Mouse (Mus musculus): ENCODE data around the gene Rhox10. TPM values are rescaled to one million over a fixed set of nuclear protein-coding genes. Genes with fewer than 3 reads are reported as not detected.
A peak's percentile ranks its signal among the peaks of the same experiment; 100 is the strongest.
"Not testable (repeated sequence)": the region's sequence is repeated elsewhere in the genome, so short reads cannot be mapped to it uniquely, and the experiment has no call there.

Gene Rhox10
- polyA plus RNA-seq (2016; fragmentation: Nextera tagmentation; extraction: Ambion mirVana): not detected in 2 replicates

DNA sequence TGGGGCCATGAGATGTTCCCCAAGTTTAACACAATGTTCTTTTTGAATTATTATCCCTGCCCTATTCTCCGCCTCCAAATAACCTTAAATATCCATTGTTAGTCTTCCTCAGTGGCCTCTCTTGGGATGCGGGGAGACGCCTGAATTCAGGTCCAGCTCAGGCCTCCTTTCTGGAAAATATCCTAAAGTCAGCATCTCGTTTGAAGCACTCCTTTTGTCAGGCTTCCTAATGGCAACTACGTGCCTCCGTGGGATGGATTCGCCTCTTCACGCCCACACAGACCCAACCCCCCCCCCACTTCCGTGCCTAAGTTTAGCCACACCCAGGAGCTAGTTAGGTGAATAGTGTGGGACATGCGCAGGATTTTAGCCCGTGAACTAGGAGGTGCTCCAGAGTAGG lies at the start of gene Rhox10:
Rhox10 (plus strand) TSS at position 301 of the 400 bp plus-strand sequence.
- Histone ChIP-seq H3K9me3 (no peaks in the 10 kb centered on the region), H3K27me3 (replicated peaks; ENCODE audit: low read depth, poor library complexity, severe bottlenecking) (no peaks in the 10 kb centered on the region), H3K27ac (replicated peaks) (no peak within 1 kb of the TSS), H3K36me3 (replicated peaks) (no peaks in the 10 kb centered on the region), H3K4me1 (no peaks in the 10 kb centered on the region), H3K4me3 (no peak within 1 kb of the TSS)
- WGBS: 87% methylated on average over 11 of the region's 11 CpGs
- DNase-seq (ENCODE audit: low spot score): no peak

DNA sequence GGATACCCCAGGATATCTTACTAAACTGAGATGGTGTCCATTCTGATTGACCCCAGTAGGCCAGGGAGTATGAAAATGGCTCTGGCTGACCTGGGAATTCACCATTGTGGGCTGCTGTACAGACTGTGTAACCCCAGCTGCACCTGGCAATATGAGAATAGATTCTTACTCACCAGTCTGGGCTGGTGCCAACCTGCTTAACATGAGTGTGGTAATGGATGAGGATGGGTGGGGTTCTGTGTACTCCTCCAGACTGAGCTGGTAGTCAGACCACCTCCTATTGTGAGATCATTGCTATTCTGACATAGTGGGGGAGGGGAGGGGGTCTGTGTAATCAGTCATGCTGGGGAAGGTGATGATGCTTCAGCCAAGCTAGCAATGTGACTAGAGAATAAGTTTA lies 47.7 kb upstream of the Rhox10 start, which contains the start of gene Btg1-ps1:
Btg1-ps1 (minus strand) TSS at position 219 of the 400 bp plus-strand sequence.
- DNase-seq (ENCODE audit: low spot score); H3K36me3 ChIP-seq (replicated peaks); H3K27ac ChIP-seq (replicated peaks); H3K27me3 ChIP-seq (replicated peaks; ENCODE audit: low read depth, poor library complexity, severe bottlenecking); H3K4me3 ChIP-seq; H3K4me1 ChIP-seq; H3K9me3 ChIP-seq: not testable (repeated sequence)

DNA sequence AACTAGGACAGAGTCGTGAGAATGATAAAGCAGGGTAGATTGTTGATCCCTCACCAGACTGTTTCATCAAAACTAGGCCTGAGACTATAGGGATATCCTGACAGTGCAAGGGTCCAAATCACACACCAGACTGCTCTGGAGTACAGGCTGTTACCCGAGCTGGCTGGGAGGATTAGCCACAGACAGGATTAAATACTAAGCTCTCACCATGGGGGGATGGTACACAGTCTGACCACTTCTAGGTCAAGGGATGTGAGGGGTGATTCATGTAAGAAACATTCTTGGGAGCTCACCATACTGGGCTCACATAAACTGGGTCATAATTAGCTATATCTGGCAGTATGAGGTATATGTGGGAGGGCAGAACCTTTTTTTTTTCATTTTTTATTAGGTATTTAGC lies 32.4 kb upstream of the Rhox10 start:
- Histone ChIP-seq H3K27ac (replicated peaks) (no peak overlapping the region), H3K4me3 (no peak overlapping the region), H3K9me3 (no peaks in the 10 kb centered on the region), H3K27me3 (replicated peaks; ENCODE audit: low read depth, poor library complexity, severe bottlenecking) (no peaks in the 10 kb centered on the region), H3K4me1 (no peaks in the 10 kb centered on the region), H3K36me3 (replicated peaks) (no peaks in the 10 kb centered on the region)
- WGBS: 71% methylated on average over 2 of the region's 2 CpGs
- no peak for DNase-seq (ENCODE audit: low spot score)

DNA sequence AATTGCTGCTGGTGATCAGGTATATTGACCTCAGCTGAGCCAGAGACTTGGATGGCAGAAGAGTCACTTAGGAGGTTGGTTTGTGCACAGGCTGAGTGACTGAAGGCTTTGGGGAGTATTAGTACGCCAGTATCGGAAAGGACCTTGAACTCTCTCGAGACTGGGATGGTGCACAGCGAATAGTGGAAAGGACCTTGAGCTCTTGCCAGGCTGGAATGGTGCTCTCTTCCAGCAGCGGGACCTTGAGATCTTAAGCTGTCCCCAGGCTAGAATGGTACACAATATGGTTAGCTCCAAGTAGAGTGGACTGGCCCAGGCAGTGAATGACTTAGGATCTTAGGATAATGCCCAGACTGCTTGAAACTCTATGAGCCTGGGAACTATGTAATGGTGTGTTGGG lies 26.6 kb upstream of the Rhox10 start:
- Histone ChIP-seq H3K4me1 (no peaks in the 10 kb centered on the region), H3K27me3 (replicated peaks; ENCODE audit: low read depth, poor library complexity, severe bottlenecking) (no peaks in the 10 kb centered on the region), H3K4me3 (no peak overlapping the region), H3K36me3 (replicated peaks) (no peaks in the 10 kb centered on the region), H3K27ac (replicated peaks) (no peak overlapping the region), H3K9me3 (no peaks in the 10 kb centered on the region)
- DNase-seq (ENCODE audit: low spot score): no peak
- 87% methylated on average over 5 of the region's 5 CpGs for WGBS

DNA sequence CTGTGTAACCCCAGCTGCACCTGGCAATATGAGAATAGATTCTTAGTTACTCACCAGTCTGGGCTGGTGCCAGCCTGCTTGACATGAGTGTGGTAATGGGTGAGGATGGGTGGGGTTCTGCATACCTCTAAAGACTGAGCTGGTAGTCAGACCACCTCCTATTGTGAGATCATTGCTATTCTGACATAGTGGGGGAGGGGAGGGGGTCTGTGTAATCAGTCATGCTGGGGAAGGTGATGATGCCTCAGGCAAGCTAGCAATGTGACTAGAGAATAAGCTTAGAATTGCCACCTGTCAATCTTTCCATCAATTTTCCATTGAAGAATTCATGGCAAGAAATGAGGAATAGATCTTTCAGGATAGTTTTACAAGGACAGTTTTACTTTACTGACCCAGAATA lies 23.3 kb upstream of the Rhox10 start, which contains the start of gene Btg1-ps2:
Btg1-ps2 (minus strand) TSS at position 101 of the 400 bp plus-strand sequence.
- not testable (repeated sequence) for H3K27me3 ChIP-seq (replicated peaks; ENCODE audit: low read depth, poor library complexity, severe bottlenecking); H3K27ac ChIP-seq (replicated peaks); DNase-seq (ENCODE audit: low spot score); H3K36me3 ChIP-seq (replicated peaks); H3K4me1 ChIP-seq; H3K4me3 ChIP-seq; H3K9me3 ChIP-seq

DNA sequence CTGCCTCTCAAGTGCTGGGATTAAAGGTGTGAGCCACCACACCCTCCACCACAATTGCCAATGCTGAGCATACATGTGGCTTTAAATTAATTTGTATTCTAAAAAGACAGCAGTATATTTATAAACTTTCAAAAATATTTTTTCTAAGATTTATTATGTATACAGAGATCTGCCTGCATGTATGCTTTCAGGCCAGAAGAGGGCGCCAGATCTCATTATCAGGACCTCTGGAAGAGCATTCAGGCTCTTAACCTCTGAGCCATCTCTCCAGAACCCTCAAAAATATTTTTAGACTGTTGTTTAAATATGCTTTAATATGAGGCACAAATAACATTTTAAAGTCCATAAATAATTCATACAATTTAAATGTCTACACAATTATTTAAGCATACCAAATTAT lies 4.7 kb upstream of the Rhox10 start:
- no peaks in the 10 kb centered on the region for H3K36me3 ChIP-seq (replicated peaks)
- no peaks in the 10 kb centered on the region for H3K4me1 ChIP-seq
- no peaks in the 10 kb centered on the region for H3K9me3 ChIP-seq
- H3K4me3 ChIP-seq: no peak overlapping the region
- no peak overlapping the region for H3K27ac ChIP-seq (replicated peaks)
- no peaks in the 10 kb centered on the region for H3K27me3 ChIP-seq (replicated peaks; ENCODE audit: low read depth, poor library complexity, severe bottlenecking)
- peak; percentile 9 for DNase-seq (ENCODE audit: low spot score)
- 0% methylated on average over 1 of the region's 1 CpGs for WGBS

DNA sequence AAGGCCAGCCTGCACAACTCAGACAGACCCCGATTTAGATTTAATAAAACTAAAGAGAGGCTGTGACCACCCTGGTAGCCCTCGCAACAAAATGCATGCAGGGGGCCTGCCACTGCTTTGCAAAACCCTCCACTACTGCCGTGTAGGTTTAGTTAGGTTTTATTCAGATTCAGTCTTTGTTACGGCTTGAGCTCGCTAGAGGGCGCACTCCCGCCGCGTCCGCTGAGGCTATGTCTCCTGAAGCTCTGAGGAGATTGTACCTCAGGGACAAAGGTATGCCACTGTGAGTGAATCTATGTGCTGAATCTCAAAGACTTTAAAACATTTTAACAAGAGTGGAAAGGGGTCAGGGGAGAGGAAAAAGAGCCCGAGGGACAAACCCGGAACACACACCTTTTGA lies 18.0 kb downstream of the Rhox10 start:
- H3K36me3 ChIP-seq (replicated peaks): no peaks in the 10 kb centered on the region
- DNase-seq (ENCODE audit: low spot score): peak; percentile 56
- WGBS: 20% methylated on average over 12 of the region's 12 CpGs
- no peak overlapping the region for H3K4me3 ChIP-seq
- no peaks in the 10 kb centered on the region for H3K27me3 ChIP-seq (replicated peaks; ENCODE audit: low read depth, poor library complexity, severe bottlenecking)
- H3K9me3 ChIP-seq: no peaks in the 10 kb centered on the region
- no peak overlapping the region for H3K27ac ChIP-seq (replicated peaks)
- H3K4me1 ChIP-seq: no peaks in the 10 kb centered on the region

DNA sequence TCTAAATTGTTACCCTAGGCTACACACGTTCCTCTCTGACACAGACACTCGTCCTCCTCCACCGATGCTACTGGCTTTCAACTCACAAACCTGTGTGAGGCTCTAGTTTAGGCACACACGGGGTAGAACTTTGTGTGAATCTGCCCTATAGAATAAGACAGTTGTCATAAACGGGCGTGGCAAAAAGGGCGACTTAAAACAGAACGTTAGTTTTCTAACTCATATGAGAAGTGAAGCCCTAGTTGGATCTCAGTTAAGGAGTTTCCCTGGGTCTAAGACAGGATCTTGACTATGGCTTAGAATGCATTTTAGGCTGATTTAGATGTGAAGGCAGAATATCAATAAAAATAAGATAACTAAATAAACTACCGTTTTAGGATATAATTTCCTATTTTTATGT lies 18.8 kb downstream of the Rhox10 start, which contains the start of gene Rhox11:
Rhox11 (minus strand) TSS at position 101 of the 400 bp plus-strand sequence.
- 88% methylated on average over 9 of the region's 9 CpGs for WGBS

DNA sequence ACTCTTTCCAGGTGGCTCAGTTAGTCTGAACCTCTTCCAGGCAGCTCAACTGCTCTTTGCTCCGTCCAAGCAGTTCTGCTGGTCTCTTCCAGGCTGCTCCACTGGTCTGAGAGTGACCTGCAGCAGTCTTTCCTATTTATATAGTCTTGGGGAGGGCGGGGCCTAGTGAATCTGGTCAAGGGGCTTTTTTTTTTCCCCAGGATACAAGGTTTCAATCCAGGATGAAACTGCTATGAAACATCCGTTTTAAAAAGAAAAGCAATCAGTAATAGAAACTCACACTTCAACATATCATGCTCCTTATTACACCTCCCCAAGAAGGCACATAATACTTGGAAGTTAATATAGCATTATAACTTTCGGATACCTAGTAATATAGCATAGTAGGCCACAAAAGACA lies 44.5 kb downstream of the Rhox10 start, which contains the start of gene Rhox12:
Rhox12 (minus strand) TSS at position 101 of the 400 bp plus-strand sequence.
- 80% methylated on average over 4 of the region's 4 CpGs for WGBS
- no peaks in the 10 kb centered on the region for H3K36me3 ChIP-seq (replicated peaks)

More for the DNA sequence above, 18.8 kb downstream of the Rhox10 start, which contains the start of gene Rhox11:
- no peaks in the 10 kb centered on the region for H3K4me1 ChIP-seq
- H3K27me3 ChIP-seq (replicated peaks; ENCODE audit: low read depth, poor library complexity, severe bottlenecking): no peaks in the 10 kb centered on the region
- no peaks in the 10 kb centered on the region for H3K9me3 ChIP-seq
- no peak within 1 kb of the TSS for H3K27ac ChIP-seq (replicated peaks)
- no peak within 1 kb of the TSS for H3K4me3 ChIP-seq
- no peak for DNase-seq (ENCODE audit: low spot score)
- H3K36me3 ChIP-seq (replicated peaks): no peaks in the 10 kb centered on the region

DNA sequence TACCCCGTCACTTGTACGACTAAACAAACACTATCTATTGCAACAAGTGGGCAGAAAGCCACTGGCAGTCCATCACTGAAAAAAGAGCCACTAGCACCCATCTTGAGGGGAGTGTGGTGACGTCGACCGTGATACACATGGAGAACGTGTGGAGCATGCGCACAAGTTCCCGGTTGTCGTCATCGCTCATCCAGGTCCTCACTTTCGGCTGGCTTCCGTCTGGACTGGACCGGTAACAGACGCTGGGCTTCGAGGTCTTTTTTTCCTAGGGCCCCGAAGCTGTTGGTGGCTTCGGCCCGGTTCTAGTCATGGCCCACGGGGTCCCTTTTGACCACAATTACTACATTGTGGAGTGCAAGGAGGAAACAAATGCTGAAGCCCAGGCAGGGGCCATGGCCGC lies 54.7 kb downstream of the Rhox10 start, which contains the start of gene Rhox13:
Rhox13 (plus strand) TSS at position 238 of the 400 bp plus-strand sequence.
- H3K27ac ChIP-seq (replicated peaks): no peak within 1 kb of the TSS
- 93% methylated on average over 20 of the region's 20 CpGs for WGBS
- no peak within 1 kb of the TSS for H3K4me3 ChIP-seq
- H3K4me1 ChIP-seq: no peaks in the 10 kb centered on the region
- DNase-seq (ENCODE audit: low spot score): no peak
- H3K36me3 ChIP-seq (replicated peaks): no peaks in the 10 kb centered on the region
- peaks cover 20% of the 10 kb centered on the region for H3K9me3 ChIP-seq
- no peaks in the 10 kb centered on the region for H3K27me3 ChIP-seq (replicated peaks; ENCODE audit: low read depth, poor library complexity, severe bottlenecking)

More for the DNA sequence above, 44.5 kb downstream of the Rhox10 start, which contains the start of gene Rhox12:
- H3K9me3 ChIP-seq: no peaks in the 10 kb centered on the region
- H3K4me3 ChIP-seq: no peak within 1 kb of the TSS
- no peaks in the 10 kb centered on the region for H3K4me1 ChIP-seq
- H3K27ac ChIP-seq (replicated peaks): no peak within 1 kb of the TSS
- no peak for DNase-seq (ENCODE audit: low spot score)
- no peaks in the 10 kb centered on the region for H3K27me3 ChIP-seq (replicated peaks; ENCODE audit: low read depth, poor library complexity, severe bottlenecking)

Other genes starting within 250 kb of the Rhox10 start
- gene Rhox6, start 239.6 kb upstream of the Rhox10 start, polyA plus RNA-seq (2016; fragmentation: Nextera tagmentation; extraction: Ambion mirVana): not detected in 2 replicates
- not detected in 2 replicates for gene Rhox7a, start 234.8 kb upstream of the Rhox10 start, polyA plus RNA-seq (2016; fragmentation: Nextera tagmentation; extraction: Ambion mirVana)
- gene Rhox8, start 187.5 kb upstream of the Rhox10 start, polyA plus RNA-seq (2016; fragmentation: Nextera tagmentation; extraction: Ambion mirVana): not detected in 2 replicates
- not detected in 2 replicates for gene Rhox7b, start 169.2 kb upstream of the Rhox10 start, polyA plus RNA-seq (2016; fragmentation: Nextera tagmentation; extraction: Ambion mirVana)
- gene Rhox9, start 164.7 kb upstream of the Rhox10 start, polyA plus RNA-seq (2016; fragmentation: Nextera tagmentation; extraction: Ambion mirVana): not detected in 2 replicates
- not detected in 2 replicates for gene Btg1-ps1, start 47.7 kb upstream of the Rhox10 start, polyA plus RNA-seq (2016; fragmentation: Nextera tagmentation; extraction: Ambion mirVana)
- not detected in 2 replicates for gene Btg1-ps2, start 23.4 kb upstream of the Rhox10 start, polyA plus RNA-seq (2016; fragmentation: Nextera tagmentation; extraction: Ambion mirVana)
- gene Rhox11, start 18.7 kb downstream of the Rhox10 start, polyA plus RNA-seq (2016; fragmentation: Nextera tagmentation; extraction: Ambion mirVana): not detected in 2 replicates
- not detected in 2 replicates for gene Rhox12, start 44.4 kb downstream of the Rhox10 start, polyA plus RNA-seq (2016; fragmentation: Nextera tagmentation; extraction: Ambion mirVana)
- not detected in 2 replicates for gene Rhox13, start 54.7 kb downstream of the Rhox10 start, polyA plus RNA-seq (2016; fragmentation: Nextera tagmentation; extraction: Ambion mirVana)
- 3.0 and 3.4 TPM in 2 replicates for gene Zbtb33, start 123.3 kb downstream of the Rhox10 start, polyA plus RNA-seq (2016; fragmentation: Nextera tagmentation; extraction: Ambion mirVana)
- 19.4 and 22.4 TPM in 2 replicates for gene Tmem255a, start 186.0 kb downstream of the Rhox10 start, polyA plus RNA-seq (2016; fragmentation: Nextera tagmentation; extraction: Ambion mirVana)
- gene Atp1b4, start 249.7 kb downstream of the Rhox10 start, polyA plus RNA-seq (2016; fragmentation: Nextera tagmentation; extraction: Ambion mirVana): 0.09 TPM in 1 of 2 replicates, not detected in the other